Mouse (Mus musculus): Measurements from ENCODE around the gene Degs2.
"Not testable (repeated sequence)": the region's sequence is repeated elsewhere in the genome, so short reads cannot be mapped to it uniquely, and the experiment has no call there.

The Degs2 gene

GRCm38 (mm10) chr12:108702185-108702584 lies at the start of gene Degs2:
Degs2 (minus strand) TSS chr12:108702315.
- peak; percentile 64 to 73 for DNase-seq

- DNase-seq = peak in 1 of 2 experiments; percentile 51
Measured at GRCm38 (mm10) chr12:108751790-108752189, 49.7 kb upstream of the Degs2 start.

- DNase-seq = no peak
Measured at GRCm38 (mm10) chr12:108750226-108750625, 48.1 kb upstream of the Degs2 start.

GRCm38 (mm10) chr12:108749454-108749853 lies 47.3 kb upstream of the Degs2 start:
- DNase-seq = no peak

GRCm38 (mm10) chr12:108749019-108749418 lies 46.9 kb upstream of the Degs2 start:
- DNase-seq = no peak

GRCm38 (mm10) chr12:108745990-108746389 lies 43.9 kb upstream of the Degs2 start:
- no peak for DNase-seq

GRCm38 (mm10) chr12:108742241-108742640 lies 40.1 kb upstream of the Degs2 start:
- no peak for DNase-seq

- no peak for DNase-seq
Measured at GRCm38 (mm10) chr12:108741472-108741871, 39.4 kb upstream of the Degs2 start.

GRCm38 (mm10) chr12:108738745-108739144 lies 36.6 kb upstream of the Degs2 start:
- DNase-seq = no peak

- DNase-seq = no peak
Measured at GRCm38 (mm10) chr12:108737838-108738237, 35.7 kb upstream of the Degs2 start.

- no peak for DNase-seq
Measured at GRCm38 (mm10) chr12:108734386-108734785, 32.3 kb upstream of the Degs2 start.

GRCm38 (mm10) chr12:108723841-108724240 lies 21.7 kb upstream of the Degs2 start:
- no peak for DNase-seq

- no peak for DNase-seq
Measured at GRCm38 (mm10) chr12:108722464-108722863, 20.3 kb upstream of the Degs2 start.

GRCm38 (mm10) chr12:108718485-108718884 lies 16.4 kb upstream of the Degs2 start:
- no peak for DNase-seq

GRCm38 (mm10) chr12:108715854-108716253 lies 13.7 kb upstream of the Degs2 start:
- DNase-seq = no peak

- DNase-seq = not testable (repeated sequence)
Measured at GRCm38 (mm10) chr12:108713972-108714371, 11.9 kb upstream of the Degs2 start.

- DNase-seq = no peak
Measured at GRCm38 (mm10) chr12:108712481-108712880, 10.4 kb upstream of the Degs2 start.

GRCm38 (mm10) chr12:108710861-108711615 lies 8.9 kb upstream of the Degs2 start:
- peak; percentile 60 to 84 for DNase-seq

GRCm38 (mm10) chr12:108709964-108710765 lies 8.1 kb upstream of the Degs2 start:
- DNase-seq = no peak

- no peak for DNase-seq
Measured at GRCm38 (mm10) chr12:108709386-108709785, 7.3 kb upstream of the Degs2 start.

GRCm38 (mm10) chr12:108706129-108706528 lies 4.0 kb upstream of the Degs2 start:
- no peak for DNase-seq

GRCm38 (mm10) chr12:108705486-108705885 lies 3.4 kb upstream of the Degs2 start:
- DNase-seq = no peak

- DNase-seq = no peak
Measured at GRCm38 (mm10) chr12:108701221-108701620, 894 bp downstream of the Degs2 start.

- DNase-seq = no peak
Measured at GRCm38 (mm10) chr12:108700037-108700436, 2.1 kb downstream of the Degs2 start.
